Mouse (Mus musculus) layer of hippocampus, adult 18-20 months (tissue): ENCODE measurements at regions not wholly inside any gene's neighbourhood (a gene's known extent, or its start where the extent isn't known, plus 50 kb on each side); places are given as distances from the start of the nearest gene placed in this dataset.
A peak's percentile ranks its signal among the peaks of the same experiment; 100 is the strongest.
"Not testable (repeated sequence)": the region's sequence is repeated elsewhere in the genome, so short reads cannot be mapped to it uniquely, and the experiment has no call there.

Experiments used
- DNase-seq, 2 experiments: peaks; one replicate each; pipeline ENCODE4 v3.0.0; 2022; ENCODE audit warnings: low spot score in 2 of 2

- DNase-seq: no peak
These were observed 221.3 kb downstream of the Prdm13 start for GRCm38 (mm10) chr4:21464456-21464855.

- no peak for DNase-seq
These were observed 244.5 kb downstream of the Prdm13 start for GRCm38 (mm10) chr4:21441274-21441673.

GRCm38 (mm10) chr4:21436710-21437109 lies 249.1 kb downstream of the Prdm13 start:
- peak in 1 of 2 experiments; percentile 3 for DNase-seq

GRCm38 (mm10) chr4:21407850-21408249 lies 277.9 kb downstream of the Prdm13 start:
- peak in 1 of 2 experiments; percentile 2 for DNase-seq

- no peak for DNase-seq
These were observed 316.4 kb downstream of the Prdm13 start for GRCm38 (mm10) chr4:21369314-21369713.

- peak; percentile 2 to 46 for DNase-seq
These were observed 317.3 kb downstream of the Prdm13 start for GRCm38 (mm10) chr4:21368234-21369021.

- no peak for DNase-seq
These were observed 364.0 kb downstream of the Prdm13 start for GRCm38 (mm10) chr4:21321769-21322168.

GRCm38 (mm10) chr4:21309239-21309638 lies 376.5 kb downstream of the Prdm13 start:
- not testable (repeated sequence) for DNase-seq

GRCm38 (mm10) chr4:21307476-21308011 lies 378.2 kb downstream of the Prdm13 start:
- no peak for DNase-seq

GRCm38 (mm10) chr4:21300141-21300540 lies 385.6 kb downstream of the Prdm13 start:
- DNase-seq: peak in 1 of 2 experiments; percentile 19

- DNase-seq: no peak
These were observed 418.5 kb downstream of the Prdm13 start for GRCm38 (mm10) chr4:21267302-21267701.

- DNase-seq: no peak
These were observed 418.9 kb downstream of the Prdm13 start for GRCm38 (mm10) chr4:21266886-21267285.

- no peak for DNase-seq
These were observed 435.4 kb downstream of the Prdm13 start for GRCm38 (mm10) chr4:21250396-21250795.

GRCm38 (mm10) chr4:21222631-21223030 lies 463.1 kb downstream of the Prdm13 start:
- peak; percentile 6 to 51 for DNase-seq

GRCm38 (mm10) chr4:21207617-21208016 lies 478.1 kb downstream of the Prdm13 start:
- DNase-seq: no peak

- no peak for DNase-seq
These were observed 490.1 kb downstream of the Prdm13 start for GRCm38 (mm10) chr4:21195620-21196019.

- no peak for DNase-seq
These were observed 512.0 kb downstream of the Prdm13 start for GRCm38 (mm10) chr4:21173789-21174188.

GRCm38 (mm10) chr4:21173019-21173418 lies 512.7 kb downstream of the Prdm13 start:
- DNase-seq: no peak

- DNase-seq: no peak
These were observed 515.0 kb downstream of the Prdm13 start for GRCm38 (mm10) chr4:21170734-21171133.

- no peak for DNase-seq
These were observed 523.6 kb downstream of the Prdm13 start for GRCm38 (mm10) chr4:21162124-21162523.

- DNase-seq: no peak
These were observed 559.9 kb downstream of the Prdm13 start for GRCm38 (mm10) chr4:21125892-21126291.

GRCm38 (mm10) chr4:21095741-21096140 lies 590.0 kb downstream of the Prdm13 start:
- no peak for DNase-seq
